Mouse (Mus musculus) neural tube, embryonic 15.5 days (tissue): ENCODE measurements around the gene Cma2. TPM values are rescaled to one million over a fixed set of nuclear protein-coding genes. Genes with fewer than 3 reads are reported as not detected.

ENCODE experiments used
- polyA plus RNA-seq: library from polyadenylated mRNA; unstranded; fragments of >200 nt; fragmentation: Nextera tagmentation; extraction: Ambion mirVana; gene quantifications from 2 replicates; pipeline ENCODE4 v1.2.1, GENCODE M21; 2015

Cma2 gene
- polyA plus RNA-seq, 1 experiment from 2014 or later: not detected

Other genes starting within 250 kb of the Cma2 start
- 0.31 and 0.96 TPM in 2 replicates for gene Tgm1, start 237.1 kb upstream of the Cma2 start, polyA plus RNA-seq
- 56.7 and 65.1 TPM in 2 replicates for gene Rabggta, start 228.7 kb upstream of the Cma2 start, polyA plus RNA-seq
- 79.7 and 84.6 TPM in 2 replicates for gene Dhrs1, start 205.3 kb upstream of the Cma2 start, polyA plus RNA-seq
- 25.1 and 31.5 TPM in 2 replicates for gene Nop9, start 205.3 kb upstream of the Cma2 start, polyA plus RNA-seq
- 0.35 and 0.93 TPM in 2 replicates for gene Cideb, start 192.5 kb upstream of the Cma2 start, polyA plus RNA-seq
- gene Ltb4r2, start 189.6 kb upstream of the Cma2 start, polyA plus RNA-seq: 0.42 and 0.88 TPM in 2 replicates
- 0.42 and 0.80 TPM in 2 replicates for gene Ltb4r1, start 185.0 kb upstream of the Cma2 start, polyA plus RNA-seq
- 4.1 and 5.2 TPM in 2 replicates for gene Adcy4, start 166.9 kb upstream of the Cma2 start, polyA plus RNA-seq
- gene Ripk3, start 162.1 kb upstream of the Cma2 start, polyA plus RNA-seq: 2.8 and 14.2 TPM in 2 replicates
- 9.8 and 11.5 TPM in 2 replicates for gene Nfatc4, start 127.8 kb upstream of the Cma2 start, polyA plus RNA-seq
- gene Nynrin, start 97.0 kb upstream of the Cma2 start, polyA plus RNA-seq: 9.5 and 10.8 TPM in 2 replicates
- 0.45 and 0.58 TPM in 2 replicates for gene Cbln3, start 66.6 kb upstream of the Cma2 start, polyA plus RNA-seq
- gene Khnyn, start 66.0 kb upstream of the Cma2 start, polyA plus RNA-seq: 11.0 and 11.9 TPM in 2 replicates
- gene Sdr39u1, start 50.7 kb upstream of the Cma2 start, polyA plus RNA-seq: 148 and 166 TPM in 2 replicates
- gene Cma1, start 6.3 kb upstream of the Cma2 start, polyA plus RNA-seq: 1.7 and 3.5 TPM in 2 replicates
- not detected in 2 replicates for gene Mcpt1, start 67.0 kb downstream of the Cma2 start, polyA plus RNA-seq
- not detected in 2 replicates for gene Mcpt9, start 79.5 kb downstream of the Cma2 start, polyA plus RNA-seq
- gene Mcpt2, start 91.1 kb downstream of the Cma2 start, polyA plus RNA-seq: not detected in 2 replicates
- 0.18 TPM in 1 of 2 replicates, not detected in the other for gene Mcpt4, start 111.3 kb downstream of the Cma2 start, polyA plus RNA-seq
- gene Mcpt8, start 134.3 kb downstream of the Cma2 start, polyA plus RNA-seq: 0.37 and 0.47 TPM in 2 replicates
- not detected in 2 replicates for gene Ctsg, start 151.6 kb downstream of the Cma2 start, polyA plus RNA-seq
- gene Gzme, start 169.6 kb downstream of the Cma2 start, polyA plus RNA-seq: not detected in 2 replicates
- gene Gzmd, start 181.6 kb downstream of the Cma2 start, polyA plus RNA-seq: not detected in 2 replicates
- not detected in 2 replicates for gene Gzmg, start 208.6 kb downstream of the Cma2 start, polyA plus RNA-seq
- gene Gzmn, start 223.6 kb downstream of the Cma2 start, polyA plus RNA-seq: not detected in 2 replicates